Mouse (Mus musculus): ENCODE data around the gene Enpp3.
"Not testable (repeated sequence)": the region's sequence is repeated elsewhere in the genome, so short reads cannot be mapped to it uniquely, and the experiment has no call there.

The Enpp3 gene

DNA sequence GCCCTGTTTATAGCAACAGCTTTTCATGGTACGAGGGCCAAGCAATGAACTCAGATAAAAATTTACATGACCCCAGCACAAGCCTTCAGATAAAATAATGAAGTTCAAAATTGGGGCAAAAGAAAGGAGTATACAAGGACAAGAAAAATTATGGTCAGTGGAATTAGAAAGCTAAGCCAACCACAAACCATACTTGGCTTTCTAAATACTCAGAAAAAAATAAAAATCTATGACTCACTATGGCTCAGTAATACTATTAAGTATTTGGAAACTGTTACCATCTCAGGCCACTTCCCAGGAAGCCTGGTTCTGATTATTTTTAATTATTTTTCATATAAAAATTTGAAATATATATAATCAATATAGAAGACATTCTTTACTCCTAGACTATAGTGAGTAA, 19.8 kb downstream of the Enpp3 start:
- DNase-seq, result no peak

DNA sequence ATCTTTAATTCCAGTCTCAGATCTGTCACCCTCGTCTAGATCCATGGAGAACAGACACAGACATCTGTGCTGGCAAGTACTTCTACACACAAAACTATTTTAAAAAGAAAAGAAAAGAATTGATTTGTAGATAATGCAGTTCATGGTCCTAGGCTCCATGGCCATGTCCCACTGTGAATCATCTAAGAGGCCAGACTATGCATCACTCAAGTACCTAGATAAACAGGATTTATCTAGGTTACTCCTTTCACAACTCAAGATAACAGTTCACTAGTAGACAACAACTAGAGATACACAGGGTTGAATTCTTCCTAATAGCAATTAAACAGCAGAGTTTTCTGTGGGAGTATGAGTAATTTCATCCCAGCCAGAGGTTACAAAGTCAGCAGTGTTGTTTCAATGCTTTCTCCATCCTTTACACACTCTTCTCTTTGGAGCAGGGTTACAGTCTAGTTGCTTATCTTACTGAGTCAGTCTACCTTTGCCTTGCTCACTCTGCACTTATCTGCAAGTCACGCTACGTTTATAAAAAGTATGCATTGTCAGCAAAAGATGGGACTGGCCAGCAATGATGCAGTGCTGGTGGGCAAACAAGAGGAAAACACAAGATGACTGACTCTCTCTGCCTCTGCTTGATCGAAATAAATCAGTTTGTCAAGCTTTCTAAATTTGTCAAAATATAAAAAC, 20.5 kb downstream of the Enpp3 start:
- DNase-seq, result no peak

DNA sequence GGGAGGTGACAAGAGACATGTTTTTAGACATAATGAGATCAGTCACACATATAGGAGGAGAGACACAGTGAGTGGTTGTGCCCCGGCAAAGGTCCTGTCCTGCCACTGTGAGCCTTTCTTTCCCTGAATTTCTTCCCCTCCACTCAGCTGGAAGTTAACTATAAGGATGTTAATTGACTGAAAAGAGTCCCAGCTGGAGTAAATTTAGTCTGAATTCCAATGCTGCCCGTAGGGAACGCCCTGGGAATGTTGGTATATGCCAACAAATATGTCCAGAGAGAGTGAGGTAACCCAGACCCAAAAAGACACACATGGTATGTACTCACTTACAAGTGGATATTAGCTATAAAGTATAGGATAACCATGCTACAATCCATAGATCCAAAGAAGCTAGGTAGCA, 23.1 kb downstream of the Enpp3 start:
- no peak for DNase-seq

DNA sequence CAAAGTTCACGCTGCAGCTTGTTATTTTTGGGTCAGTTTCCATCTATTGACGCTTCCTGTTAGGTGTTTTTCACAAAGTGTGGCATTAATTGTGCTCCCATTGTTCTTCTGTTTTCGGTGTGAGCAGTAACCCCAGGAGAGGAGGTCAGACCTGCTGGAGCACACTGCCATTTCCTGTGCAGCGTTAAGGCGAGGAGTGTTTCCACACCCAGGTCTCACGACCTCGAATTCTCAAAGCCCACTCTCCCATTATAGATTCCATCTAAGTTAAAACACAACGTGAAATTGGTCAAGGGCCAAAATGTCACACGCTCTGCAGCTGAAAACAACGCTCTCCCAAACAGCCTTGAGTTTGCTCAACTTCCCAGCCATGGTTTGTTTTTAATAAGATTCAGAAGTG, 32.0 kb downstream of the Enpp3 start:
- DNase-seq, result no peak

DNA sequence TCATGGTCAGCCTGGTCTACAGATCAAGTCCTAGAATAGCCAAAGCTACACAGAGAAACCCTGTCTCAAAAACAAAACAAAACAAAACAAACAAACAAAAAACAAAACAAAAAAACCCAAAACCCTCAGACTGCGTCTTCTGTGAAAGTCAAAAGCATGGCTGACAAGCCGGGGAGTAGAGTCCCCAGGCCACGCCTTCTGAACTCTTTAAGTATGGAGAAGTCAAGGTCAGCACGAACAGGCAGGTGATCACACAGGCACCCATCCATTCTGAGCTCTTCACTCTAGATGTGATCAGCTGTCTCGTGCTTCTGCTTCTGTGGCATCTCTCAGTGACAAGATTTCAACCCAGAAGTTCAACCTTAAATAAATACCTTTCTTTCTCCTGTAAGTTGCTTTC, 35.9 kb downstream of the Enpp3 start:
- DNase-seq, result no peak

DNA sequence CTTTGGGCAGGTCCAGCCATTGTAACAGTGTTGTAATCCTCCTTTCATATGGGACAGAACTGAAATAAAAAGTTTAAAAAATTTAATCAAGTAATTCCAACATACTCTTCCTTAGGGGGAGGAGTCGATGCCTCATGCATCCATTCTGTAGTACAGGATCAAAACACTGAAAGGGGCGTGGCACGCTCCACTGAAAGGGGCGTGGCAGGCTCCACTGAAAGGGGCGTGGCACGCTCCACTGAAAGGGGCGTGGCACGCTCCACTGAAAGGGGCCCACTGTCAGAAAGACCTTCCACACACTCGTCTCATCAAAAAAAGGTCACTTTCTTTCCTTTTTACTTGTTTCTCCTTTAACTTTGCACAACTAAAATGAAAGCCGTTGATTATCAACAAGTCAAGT, 36.7 kb downstream of the Enpp3 start:
- no peak for DNase-seq

DNA sequence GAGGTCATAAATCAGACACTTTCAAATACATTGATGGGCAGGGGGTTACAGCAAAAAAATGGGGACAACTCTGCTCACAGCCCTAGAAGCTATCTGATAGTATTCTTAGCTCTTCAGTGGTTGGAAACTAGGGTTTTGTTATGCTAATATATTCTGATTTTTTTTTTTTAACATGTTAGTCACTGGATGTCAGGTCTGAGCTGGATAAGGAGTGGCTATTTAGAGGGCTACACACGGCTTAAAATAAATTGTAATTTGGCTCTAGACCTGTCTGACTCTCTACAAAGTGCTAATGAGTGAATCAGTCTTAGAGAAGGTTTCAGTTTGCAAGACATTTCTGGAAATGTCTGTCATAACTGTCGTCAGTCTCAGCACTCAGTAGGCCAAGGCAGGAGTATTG, 37.5 kb downstream of the Enpp3 start:
- DNase-seq, result no peak

DNA sequence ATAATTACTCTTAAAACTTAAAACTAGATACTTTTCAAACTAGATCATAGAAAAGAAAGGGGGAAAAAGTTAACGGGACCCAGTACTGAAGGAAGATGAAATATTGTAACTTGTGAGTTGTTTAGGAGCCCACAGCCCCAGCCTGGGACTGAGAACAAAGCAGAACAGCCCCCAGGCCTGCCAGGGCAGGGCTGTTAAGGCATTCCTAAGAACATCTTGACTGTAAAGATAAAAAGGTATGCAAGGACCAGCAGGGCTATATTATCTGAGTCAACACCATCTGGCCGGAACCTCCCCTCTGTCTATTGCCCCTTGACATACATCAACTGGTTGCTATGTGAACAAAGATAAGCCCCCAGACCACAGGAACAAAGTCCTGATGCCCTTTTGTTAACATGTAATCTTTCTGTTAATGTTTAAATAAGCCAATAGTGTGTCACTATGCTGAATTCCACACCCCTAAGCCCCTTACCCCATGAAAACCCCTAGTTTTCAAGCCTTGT, 39.8 kb downstream of the Enpp3 start:
- not testable (repeated sequence) for DNase-seq

DNA sequence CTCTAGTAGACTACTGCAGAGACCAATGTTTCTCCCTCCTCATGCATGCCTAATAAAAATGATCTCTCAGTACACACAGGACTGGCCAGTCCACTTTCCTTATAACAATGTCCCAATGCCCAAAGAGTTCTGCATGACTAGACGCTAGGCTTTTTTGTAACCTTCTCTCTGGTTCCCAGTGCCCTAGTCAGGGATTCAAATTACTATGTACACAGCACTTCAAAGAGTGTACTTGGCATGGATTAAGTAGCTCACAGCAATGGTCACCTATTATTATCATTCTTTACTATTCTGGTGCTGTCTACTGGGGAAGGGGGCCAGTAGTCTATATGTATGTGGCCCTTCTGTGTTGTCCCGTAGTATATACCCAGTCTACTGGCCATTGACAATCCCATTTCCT, 40.8 kb downstream of the Enpp3 start:
- DNase-seq, result no peak

DNA sequence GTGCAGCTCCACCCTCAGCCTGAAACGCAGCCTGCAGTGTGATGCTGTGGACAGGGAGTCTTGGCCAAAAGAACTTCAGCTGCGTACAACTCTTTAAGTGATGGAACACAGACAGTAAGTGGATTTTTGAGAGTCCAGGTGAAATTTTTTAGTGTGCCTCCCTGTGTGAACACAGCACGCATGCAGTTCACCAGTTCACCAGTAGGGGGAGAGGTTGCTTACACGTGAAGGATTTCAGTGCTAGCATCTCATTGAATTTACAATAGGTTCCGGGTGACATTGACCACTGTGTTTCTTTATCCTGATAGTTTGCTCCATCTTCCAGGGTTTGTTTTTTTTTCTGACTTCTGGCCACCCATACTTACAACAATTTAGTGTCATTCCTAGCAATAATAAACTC, 45.4 kb downstream of the Enpp3 start:
- peak; percentile 55 to 74 for DNase-seq

DNA sequence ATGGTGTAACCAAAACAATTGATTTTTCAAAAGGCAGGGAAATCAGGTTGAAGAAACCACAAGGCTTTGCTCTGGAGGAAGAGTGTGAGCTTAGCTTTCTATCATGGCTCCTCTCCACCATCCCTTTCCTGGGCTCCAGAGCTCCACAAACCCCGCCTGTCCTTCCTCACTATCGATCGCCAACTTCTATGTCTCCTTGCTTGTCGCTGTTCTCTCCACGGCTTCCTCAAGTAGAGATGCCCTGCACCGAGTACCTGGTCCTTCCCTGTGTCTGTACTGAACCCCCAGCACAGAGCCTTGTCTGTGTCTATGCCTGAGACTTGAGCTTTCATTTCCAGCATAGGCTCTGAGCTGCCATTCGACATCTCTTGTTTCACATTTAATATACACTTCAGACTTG, 49.9 kb downstream of the Enpp3 start:
- no peak for DNase-seq

DNA sequence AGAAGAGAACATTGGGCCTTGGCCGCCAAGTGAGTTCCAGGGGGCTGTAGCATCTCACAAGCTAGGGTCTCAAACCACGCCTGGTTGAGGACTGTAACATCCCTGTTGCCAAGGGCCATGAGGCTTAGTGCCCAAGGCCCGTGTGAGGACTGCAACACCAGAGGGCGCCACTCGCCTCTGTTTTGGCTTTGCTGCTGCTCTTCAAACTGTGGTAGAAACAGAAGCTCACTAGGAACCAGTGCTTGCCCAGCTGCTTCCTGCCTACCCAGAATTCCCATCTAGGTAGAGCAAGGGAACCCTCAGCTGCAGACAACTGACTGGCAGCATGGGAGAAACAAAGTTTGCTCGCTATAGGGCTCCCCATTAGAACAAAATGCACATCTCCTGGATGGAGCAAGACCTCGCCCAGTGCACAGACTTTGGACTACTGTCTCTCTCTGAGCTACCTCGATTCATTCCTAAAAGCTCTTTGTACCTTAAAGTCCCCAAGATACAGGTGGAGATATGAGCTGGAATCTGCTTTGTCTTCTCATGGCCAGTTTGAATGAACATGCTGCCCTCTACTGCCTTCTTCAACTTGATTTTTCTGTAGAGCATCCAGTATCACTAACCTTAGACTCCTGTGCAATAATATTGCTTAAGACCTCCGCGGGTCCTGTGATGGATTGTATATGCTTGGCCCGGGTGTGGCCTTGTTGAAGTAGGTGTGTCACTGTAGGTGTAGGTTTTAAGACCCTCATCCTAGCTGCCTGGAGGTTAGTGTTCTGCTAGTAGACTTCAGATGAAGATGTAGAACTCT, 52.7 kb downstream of the Enpp3 start:
- peak; percentile 69 to 72 for DNase-seq

DNA sequence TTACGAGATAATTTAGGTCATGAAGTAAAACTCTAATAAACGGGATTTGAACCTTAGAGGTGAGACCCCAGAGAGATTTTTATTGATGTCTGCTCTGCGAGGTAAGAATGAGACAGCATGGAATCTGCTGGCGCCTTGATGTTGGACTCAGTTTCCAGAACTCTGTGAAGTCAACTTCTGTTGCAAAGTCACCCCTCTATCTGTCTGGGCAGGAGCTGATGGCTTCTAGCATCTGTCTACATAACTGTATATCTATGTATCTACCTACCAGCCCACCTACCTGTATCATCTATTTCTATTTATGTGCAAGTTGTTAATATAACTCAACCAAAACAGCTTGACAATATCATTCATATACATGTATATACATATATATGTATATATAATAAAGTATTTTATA, 57.3 kb downstream of the Enpp3 start:
- no peak for DNase-seq

DNA sequence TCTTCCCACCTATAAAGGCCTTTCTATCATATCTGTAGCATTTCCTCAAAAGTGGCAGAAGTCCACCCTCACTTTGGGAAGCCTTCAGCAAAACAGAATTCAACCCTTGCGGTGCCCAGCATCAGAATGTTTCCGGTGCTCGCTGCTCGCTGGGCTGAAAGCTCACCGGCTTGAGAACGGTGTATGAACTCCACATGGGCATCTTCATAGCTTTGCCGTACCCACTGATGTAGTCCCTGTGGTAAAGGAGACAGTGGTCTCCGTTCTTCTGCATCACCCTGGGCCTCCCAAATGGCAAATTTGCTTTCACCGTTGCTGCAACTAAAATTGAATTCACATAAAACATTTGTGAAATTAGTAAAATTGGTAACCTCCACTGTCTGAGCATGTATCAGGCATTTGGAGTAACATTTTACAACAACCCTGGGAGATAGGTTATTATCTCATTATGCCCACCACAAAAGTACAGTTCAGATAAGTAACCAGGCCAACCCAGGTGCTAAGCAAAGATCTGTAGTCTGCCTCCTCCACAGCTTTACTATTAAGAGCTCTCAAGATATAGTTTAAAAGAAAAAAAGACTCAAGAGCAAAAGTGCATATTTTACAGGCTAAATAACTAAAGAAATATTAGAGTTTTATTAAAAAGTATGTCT, 57.9 kb downstream of the Enpp3 start:
- DNase-seq, result no peak

DNA sequence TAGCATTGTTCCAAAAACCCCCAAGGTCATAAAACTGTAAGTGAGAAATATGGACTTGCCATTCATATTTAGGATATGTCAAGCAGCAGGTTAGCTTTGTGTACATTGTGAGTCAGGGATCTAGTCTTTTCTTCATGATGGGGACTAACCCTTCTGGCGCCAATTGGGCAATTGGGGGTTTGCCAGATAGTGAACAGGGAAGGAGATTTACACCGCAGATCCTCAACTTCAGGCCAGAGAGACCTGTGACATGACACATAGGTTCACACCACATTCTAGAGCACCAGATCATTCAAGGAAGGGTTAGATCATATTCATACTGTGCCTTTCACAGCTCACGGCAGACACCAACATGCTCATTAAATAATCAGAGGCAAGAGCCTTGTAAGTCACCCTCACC, 58.7 kb downstream of the Enpp3 start:
- DNase-seq, result no peak

DNA sequence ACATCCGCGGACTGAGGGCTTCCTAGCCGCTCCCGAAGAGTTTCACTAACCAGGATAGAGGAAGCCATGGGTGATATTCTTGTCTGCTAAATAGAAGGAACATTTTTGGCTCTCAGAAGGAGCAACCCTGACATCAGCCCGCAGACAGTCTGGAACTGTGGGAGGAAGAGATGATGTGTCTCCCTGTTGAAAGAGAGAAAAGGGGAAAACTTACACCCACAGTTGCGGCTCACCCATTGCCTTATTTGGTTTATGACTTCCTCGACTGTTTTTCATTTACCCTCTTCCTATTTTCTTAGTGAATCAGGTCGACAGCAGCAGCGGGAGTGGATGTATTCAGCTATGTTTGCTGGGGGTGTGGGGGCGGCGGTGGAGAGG, 64.0 kb downstream of the Enpp3 start:
- no peak for DNase-seq

DNA sequence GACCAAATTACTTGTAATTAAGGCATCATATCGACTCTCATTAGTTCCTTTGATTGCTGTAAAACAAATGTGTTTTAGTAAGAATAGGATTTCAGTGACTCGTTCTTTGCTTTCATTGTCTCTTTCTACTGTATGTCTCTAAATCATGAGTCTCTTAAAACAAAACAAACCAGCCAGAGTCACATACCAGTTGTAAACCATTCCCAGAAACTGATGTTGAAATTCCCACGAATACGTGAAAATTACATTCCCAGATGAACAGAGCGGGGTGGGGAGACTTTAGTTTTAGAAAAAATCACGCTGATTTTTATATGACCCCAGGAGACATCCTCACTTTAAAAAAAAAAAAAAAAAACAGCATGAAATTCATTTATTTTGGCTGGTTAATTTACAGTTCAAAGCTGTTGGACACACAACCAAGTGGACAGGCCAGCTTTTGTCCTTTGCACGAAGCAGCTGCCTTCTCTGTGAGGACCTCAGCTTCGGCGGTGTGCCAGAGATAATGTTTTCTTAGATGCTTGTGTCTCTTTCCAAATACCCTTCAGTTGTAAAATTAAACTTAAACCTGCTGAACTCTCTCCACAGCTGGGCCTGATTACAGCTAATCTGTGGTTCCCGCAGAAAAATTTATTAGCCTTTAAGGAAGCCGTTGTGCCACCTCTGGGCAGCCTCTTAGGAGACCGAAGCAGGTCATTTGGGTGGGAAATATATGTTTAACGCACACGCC, 64.5 kb downstream of the Enpp3 start:
- no peak for DNase-seq

DNA sequence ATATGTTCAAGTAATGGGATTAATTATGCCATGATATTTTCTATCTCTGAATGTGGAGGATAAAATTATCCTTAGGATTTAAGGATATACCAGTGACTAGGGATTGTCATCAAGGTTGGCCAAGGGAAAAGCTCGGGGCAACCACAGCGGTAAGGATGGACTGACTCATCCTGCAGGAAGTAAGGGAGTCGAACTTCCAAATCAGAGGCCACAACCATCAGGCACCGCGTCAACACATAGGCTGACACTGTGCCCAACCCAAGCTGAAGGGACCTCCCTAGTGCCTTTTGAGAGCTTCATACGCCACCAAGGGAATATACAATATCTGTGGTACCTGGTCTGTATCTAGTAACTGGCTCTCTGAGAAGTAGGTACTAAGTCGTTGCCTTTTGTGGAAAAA, 73.1 kb downstream of the Enpp3 start:
- no peak for DNase-seq

DNA sequence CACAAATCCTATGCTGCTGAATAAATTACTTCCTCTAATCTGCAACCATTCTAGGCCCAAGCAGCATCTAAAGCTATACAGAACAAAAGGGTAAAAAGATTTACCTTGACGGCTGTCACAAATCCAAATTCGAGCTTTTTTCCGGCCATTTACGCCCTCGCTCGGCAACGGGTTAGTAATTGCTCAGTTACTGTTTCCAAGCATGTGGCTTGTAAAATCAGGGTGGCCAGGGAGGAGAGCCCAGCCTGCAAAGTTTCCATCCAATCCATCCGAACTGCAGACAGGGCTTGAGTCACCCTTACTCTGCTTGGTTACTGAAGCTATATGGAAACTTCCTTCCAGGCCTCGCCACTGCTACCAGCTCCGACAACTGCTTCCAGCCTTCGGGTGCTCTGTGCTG, 74.9 kb downstream of the Enpp3 start:
- no peak for DNase-seq

DNA sequence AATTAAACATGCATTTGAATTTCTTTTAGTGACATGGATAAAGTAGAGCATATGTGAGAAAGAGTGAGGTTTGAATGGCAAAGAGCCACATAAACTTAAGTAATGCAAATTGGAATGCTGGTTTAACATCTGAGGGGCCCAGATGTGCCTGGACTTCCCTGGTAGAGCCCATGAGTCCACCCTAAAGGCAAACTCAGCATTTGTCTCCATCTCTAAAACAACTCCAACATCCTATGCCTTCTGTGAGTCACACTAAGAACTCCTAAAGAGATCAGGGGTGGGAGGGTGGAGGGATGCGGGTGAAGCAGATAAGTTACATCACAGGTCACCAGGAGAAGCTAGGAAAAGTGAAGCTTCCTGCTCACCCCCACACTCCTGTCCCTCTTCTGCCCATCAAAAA, 76.6 kb downstream of the Enpp3 start:
- no peak for DNase-seq

DNA sequence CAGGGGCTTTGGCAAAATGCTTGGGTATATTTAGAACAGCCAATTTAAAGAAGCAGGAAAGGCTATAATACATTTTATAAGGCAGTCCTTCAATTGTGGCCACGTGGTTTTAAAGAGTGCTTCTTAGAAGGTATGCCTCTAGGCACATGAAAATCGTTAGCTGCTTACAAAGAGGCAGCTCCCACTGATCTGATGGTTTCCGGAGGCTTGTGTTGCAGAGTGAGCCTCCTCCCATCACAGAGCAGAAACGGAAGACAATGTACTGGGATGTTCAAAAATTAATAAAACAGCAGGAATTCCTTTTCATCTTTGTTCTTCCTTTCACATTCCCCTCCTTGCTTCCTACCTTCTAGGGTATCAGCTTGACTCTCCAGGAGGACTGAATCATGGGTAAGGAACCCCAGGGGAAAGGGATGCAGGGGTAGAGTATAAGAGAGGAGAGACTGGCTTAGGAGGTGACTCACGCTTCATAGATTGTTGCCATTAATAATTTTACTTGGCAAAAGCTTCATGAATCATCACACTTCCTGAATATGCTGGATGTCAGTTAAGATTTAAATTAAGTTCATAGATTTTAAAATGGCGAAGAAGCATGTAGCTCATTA, 77.4 kb downstream of the Enpp3 start:
- DNase-seq, result no peak

DNA sequence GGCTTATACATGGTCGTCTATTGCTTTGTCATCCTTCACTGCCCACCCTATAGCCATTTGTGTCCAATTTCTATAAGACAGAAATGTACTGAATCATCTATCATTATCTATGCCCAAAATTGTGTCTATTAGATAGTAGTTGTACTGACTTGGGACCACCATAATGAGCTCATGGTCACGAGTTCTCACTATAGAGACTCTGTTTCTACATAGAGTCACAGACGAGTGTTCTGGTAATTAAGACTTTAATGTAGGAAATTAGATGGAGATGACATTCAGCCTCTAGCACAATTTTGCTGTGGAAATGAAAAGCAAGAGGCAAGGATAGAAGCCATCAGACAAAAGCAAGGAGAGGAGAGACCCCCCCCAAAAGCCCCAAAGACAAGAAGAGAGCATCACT, 78.0 kb downstream of the Enpp3 start:
- DNase-seq, result no peak

DNA sequence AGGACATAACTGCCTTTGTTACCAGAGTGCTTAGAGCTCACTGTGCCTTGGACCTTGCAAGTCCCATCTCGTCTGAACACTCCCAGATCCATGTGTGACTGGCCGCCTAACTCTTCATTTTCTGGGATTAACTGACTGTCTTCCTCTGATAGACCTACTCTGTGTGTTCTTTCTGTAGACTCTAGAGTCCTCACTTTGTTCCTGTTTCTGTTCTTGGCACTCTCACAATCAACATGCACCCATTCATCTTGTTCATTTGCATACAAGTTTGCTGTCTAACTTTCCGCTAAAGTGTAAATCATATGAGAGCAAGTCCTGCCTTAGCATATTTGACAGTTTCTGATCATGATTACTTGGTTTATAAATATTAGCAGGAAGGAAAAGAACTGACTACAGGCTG, 79.4 kb downstream of the Enpp3 start:
- DNase-seq, result no peak

All from thymus, postnatal 36 days (tissue).